Mouse (Mus musculus): ENCODE data around the gene Sh3rf1. TPM values are rescaled to one million over a fixed set of nuclear protein-coding genes. Genes with fewer than 3 reads are reported as not detected.

Sh3rf1 gene
- polyA plus RNA-seq, 1 experiment from 2014 or later = 28.1 TPM

GRCm38 (mm10) chr8:61346941-61347340, 123.3 kb downstream of the Sh3rf1 start:
- Histone ChIP-seq H3K4me1 (peaks cover 13% of the 10 kb centered on the region; the same call in 1 of the 2 replicates), H3K9ac (no peak overlapping the region), H3K27ac (no peak overlapping the region), H3K9me3 (replicated peaks) (no peaks in the 10 kb centered on the region), H3K36me3 (peaks cover 6% of the 10 kb centered on the region), H3K4me3 (no peak overlapping the region), H3K4me2 (replicated peaks) (no peak overlapping the region), H3K27me3 (no peaks in the 10 kb centered on the region)
- no peak for ATAC-seq (ENCODE audit: low FRiP score)
- WGBS = 94% methylated on average over 6 of the region's 6 CpGs

GRCm38 (mm10) chr8:61347526-61347925, 123.9 kb downstream of the Sh3rf1 start:
- 83% methylated on average over 6 of the region's 6 CpGs for WGBS
- no peak for ATAC-seq (ENCODE audit: low FRiP score)
- peaks cover 6% of the 10 kb centered on the region for H3K36me3 ChIP-seq

DNA sequence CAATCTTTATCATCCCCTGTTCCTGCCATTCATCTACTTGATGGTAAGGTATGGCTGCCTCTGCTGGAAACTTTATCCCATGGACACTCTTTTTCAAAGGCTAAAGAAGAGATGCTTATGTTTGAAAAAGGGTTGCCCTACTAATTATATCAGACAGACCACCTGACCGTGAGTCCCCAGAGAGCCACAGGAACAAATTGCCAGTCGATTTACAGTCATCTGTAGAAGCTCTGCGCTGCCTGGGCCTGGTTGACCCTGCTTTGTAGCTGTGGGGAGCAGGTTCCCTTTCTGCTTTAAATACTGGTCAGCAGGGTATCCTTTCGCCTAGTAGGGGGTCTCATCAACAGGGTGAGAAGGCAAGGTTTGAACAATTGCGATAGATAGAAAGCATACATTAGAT, 124.4 kb downstream of the Sh3rf1 start:
- WGBS = 60% methylated on average over 5 of the region's 5 CpGs
- Histone ChIP-seq H3K4me3 (no peak overlapping the region), H3K9ac (no peak overlapping the region), H3K27ac (0 out of 2 replicates have a peak overlapping the region, but pooled peaks have one; percentile 7), H3K4me2 (replicated peaks) (no peak overlapping the region), H3K36me3 (peaks cover 6% of the 10 kb centered on the region), H3K9me3 (replicated peaks) (no peaks in the 10 kb centered on the region), H3K27me3 (no peaks in the 10 kb centered on the region), H3K4me1 (peaks cover 13% of the 10 kb centered on the region; the same call in 1 of the 2 replicates)
- ATAC-seq (ENCODE audit: low FRiP score) = 0 out of 2 replicates have a peak, but pooled peaks have one; percentile 23

More at GRCm38 (mm10) chr8:61347526-61347925, 123.9 kb downstream of the Sh3rf1 start:
- Histone ChIP-seq H3K27me3 (no peaks in the 10 kb centered on the region), H3K4me1 (peaks cover 13% of the 10 kb centered on the region; the same call in 1 of the 2 replicates), H3K9me3 (replicated peaks) (no peaks in the 10 kb centered on the region), H3K4me2 (replicated peaks) (no peak overlapping the region), H3K27ac (0 out of 2 replicates have a peak overlapping the region, but pooled peaks have one; percentile 7), H3K4me3 (no peak overlapping the region), H3K9ac (no peak overlapping the region)

DNA sequence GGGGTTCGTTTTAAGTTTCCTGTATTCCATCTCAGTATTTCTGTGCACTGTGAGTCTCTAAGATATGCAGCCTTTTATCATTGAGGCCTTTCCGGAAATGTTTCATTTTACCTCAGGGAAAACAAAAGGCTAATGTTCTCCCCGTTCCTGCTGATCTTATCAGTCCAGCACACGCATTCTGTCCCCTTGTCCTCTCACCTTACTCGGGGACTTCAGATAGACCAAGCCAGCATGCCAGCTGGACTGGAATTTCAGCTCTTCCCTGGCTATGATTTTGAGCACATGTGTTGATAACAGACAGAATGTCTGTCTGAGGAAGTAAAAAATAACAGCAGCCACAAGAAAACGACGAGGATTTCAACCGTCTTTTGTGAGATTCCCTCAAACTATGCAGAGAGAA, 124.8 kb downstream of the Sh3rf1 start:
- Histone ChIP-seq H3K9me3 (replicated peaks) (no peaks in the 10 kb centered on the region), H3K4me2 (replicated peaks) (no peak overlapping the region), H3K4me1 (peaks cover 13% of the 10 kb centered on the region; the same call in 1 of the 2 replicates), H3K27me3 (no peaks in the 10 kb centered on the region), H3K9ac (no peak overlapping the region), H3K36me3 (peaks cover 6% of the 10 kb centered on the region), H3K27ac (no peak overlapping the region; the same call in 1 of the 2 replicates), H3K4me3 (no peak overlapping the region)
- ATAC-seq (ENCODE audit: low FRiP score) = no peak
- 59% methylated on average over 8 of the region's 8 CpGs for WGBS

DNA sequence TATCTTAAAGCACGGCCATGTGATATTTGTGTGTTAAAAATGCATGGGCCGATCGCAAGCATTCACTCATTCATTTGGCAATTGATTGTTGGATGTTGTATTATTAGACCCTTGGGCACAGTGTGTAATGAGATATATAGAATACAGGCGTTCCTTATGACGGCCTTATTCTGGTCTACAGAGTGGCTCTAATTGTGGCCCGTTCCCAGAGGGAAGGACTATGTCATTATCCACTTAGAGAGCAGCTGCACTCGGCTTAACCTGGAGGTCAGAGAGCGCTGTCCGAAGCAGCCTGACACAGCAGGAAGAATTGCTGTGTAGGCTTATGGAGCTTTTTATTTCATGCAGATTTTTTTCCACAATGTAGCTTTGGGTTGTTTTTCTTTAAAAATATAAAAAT, 126.8 kb downstream of the Sh3rf1 start:
- Histone ChIP-seq H3K36me3 (peaks cover 6% of the 10 kb centered on the region), H3K9me3 (replicated peaks) (no peaks in the 10 kb centered on the region), H3K9ac (no peak overlapping the region), H3K27me3 (no peaks in the 10 kb centered on the region), H3K4me1 (peaks cover 13% of the 10 kb centered on the region; the same call in 1 of the 2 replicates), H3K4me3 (no peak overlapping the region), H3K27ac (no peak overlapping the region), H3K4me2 (replicated peaks) (no peak overlapping the region)
- ATAC-seq (ENCODE audit: low FRiP score) = peak; percentile 72
- 39% methylated on average over 9 of the region's 9 CpGs for WGBS

GRCm38 (mm10) chr8:61351638-61352037, 128.0 kb downstream of the Sh3rf1 start:
- 91% methylated on average over 5 of the region's 5 CpGs for WGBS
- no peak overlapping the region for H3K4me2 ChIP-seq (replicated peaks)
- H3K9ac ChIP-seq = no peak overlapping the region
- H3K9me3 ChIP-seq (replicated peaks) = no peaks in the 10 kb centered on the region
- H3K36me3 ChIP-seq = peaks cover 6% of the 10 kb centered on the region
- ATAC-seq (ENCODE audit: low FRiP score) = no peak
- H3K27ac ChIP-seq = no peak overlapping the region
- H3K4me1 ChIP-seq = peaks cover 13% of the 10 kb centered on the region; the same call in 1 of the 2 replicates
- no peaks in the 10 kb centered on the region for H3K27me3 ChIP-seq
- H3K4me3 ChIP-seq = no peak overlapping the region

DNA sequence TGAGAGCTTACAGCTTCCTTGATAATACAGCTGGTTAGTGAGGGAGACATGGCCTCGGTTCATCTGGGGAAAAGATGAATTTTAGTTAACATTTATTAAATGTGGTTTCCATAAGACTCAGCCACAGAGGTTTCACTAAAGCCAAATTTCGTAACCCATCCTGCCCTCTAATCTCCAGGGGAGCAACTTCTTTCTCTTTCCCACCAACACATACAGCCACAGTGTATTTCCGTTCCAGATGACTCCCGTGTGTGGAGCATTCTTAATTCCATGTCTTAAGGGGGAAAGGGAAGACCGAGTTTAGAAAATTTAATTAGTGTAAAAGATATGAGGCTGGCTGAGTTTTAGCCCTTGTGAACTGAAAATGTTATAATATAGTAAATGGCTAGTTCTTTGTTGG, 131.8 kb downstream of the Sh3rf1 start:
- 62% methylated on average over 5 of the region's 5 CpGs for WGBS
- Histone ChIP-seq H3K9me3 (replicated peaks) (no peaks in the 10 kb centered on the region), H3K4me2 (replicated peaks) (no peak overlapping the region), H3K4me1 (peaks cover 23% of the 10 kb centered on the region), H3K36me3 (no peaks in the 10 kb centered on the region), H3K9ac (no peak overlapping the region), H3K4me3 (no peak overlapping the region), H3K27me3 (no peaks in the 10 kb centered on the region), H3K27ac (no peak overlapping the region)
- ATAC-seq (ENCODE audit: low FRiP score) = no peak

DNA sequence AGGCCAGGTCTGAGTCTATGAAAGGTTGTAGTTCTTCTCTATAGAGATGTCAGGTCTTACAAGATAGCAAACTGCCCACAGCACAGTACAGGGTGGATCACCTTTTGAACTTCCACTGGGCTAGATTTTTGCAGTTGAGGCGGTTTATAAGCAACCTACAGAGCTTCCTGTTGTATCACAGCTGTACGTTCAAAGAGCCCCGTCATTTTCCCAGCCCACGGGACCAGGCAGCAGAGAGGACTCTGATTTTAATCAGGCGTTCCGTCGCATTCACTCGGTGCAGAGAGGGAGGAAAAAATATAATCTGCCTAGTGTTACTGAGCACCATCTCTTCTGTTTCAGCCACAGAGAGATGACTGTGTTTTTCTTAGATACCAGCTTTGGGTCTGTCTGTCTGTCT, 135.3 kb downstream of the Sh3rf1 start:
- 38% methylated on average over 8 of the region's 8 CpGs for WGBS
- no peak overlapping the region for H3K4me3 ChIP-seq
- no peaks in the 10 kb centered on the region for H3K9me3 ChIP-seq (replicated peaks)
- H3K27ac ChIP-seq = peak overlapping the region; percentile 48; the same call in 1 of the 2 replicates
- no peak overlapping the region for H3K9ac ChIP-seq
- no peaks in the 10 kb centered on the region for H3K27me3 ChIP-seq
- peaks cover 20% of the 10 kb centered on the region for H3K4me1 ChIP-seq
- peaks cover 14% of the 10 kb centered on the region; the same call in 1 of the 2 replicates for H3K36me3 ChIP-seq
- ATAC-seq (ENCODE audit: low FRiP score) = peak; percentile 32; the same call in 1 of the 2 replicates
- no peak overlapping the region for H3K4me2 ChIP-seq (replicated peaks)

DNA sequence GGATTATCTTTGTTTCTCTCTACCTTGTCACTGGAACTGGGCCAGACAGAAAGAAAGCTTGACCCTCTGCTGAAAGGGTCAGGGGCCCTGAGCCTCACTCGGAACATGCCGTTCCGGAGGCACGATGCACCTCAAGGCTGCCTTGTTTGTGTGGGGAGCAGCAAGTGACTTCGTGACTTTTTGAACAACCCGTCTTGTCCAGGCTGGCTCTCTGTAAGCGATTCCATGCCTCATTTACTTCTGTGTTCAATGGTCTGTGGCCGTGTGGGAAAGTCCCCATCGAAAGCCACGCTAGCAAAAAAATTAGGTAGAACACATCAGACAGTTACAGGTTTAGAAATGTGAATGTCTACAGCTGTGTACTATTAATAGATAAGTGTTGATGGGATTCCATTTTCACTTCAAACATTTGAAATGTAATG, 136.2 kb downstream of the Sh3rf1 start:
- ATAC-seq (ENCODE audit: low FRiP score) = 0 out of 2 replicates have a peak, but pooled peaks have one; percentile 7
- no peaks in the 10 kb centered on the region for H3K9me3 ChIP-seq (replicated peaks)
- H3K4me3 ChIP-seq = no peak overlapping the region
- peak overlapping the region; percentile 15 for H3K4me2 ChIP-seq (replicated peaks)
- H3K9ac ChIP-seq = no peak overlapping the region
- no peaks in the 10 kb centered on the region for H3K27me3 ChIP-seq
- H3K4me1 ChIP-seq = peaks cover 20% of the 10 kb centered on the region
- 27% methylated on average over 10 of the region's 10 CpGs for WGBS
- no peak overlapping the region for H3K27ac ChIP-seq
- H3K36me3 ChIP-seq = peaks cover 19% of the 10 kb centered on the region

DNA sequence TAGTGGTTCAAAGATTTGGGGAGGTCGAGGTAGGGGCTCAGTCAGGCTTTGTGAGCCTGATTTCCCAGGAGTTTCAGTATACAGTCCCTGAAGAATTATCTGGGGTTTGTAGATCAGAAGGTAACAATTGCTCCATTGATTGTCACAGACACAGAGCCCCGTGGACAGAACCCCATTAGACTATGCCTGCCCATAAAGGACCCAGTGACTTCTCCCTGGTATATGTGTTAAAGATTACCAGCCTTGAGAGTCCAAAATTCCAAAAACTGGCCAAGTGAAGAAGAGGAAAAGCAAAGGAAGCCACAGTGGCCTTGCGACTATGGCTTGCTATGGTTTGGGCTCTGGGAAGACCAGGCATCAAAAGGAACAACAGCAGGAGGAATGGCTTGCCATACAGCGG, 136.7 kb downstream of the Sh3rf1 start:
- Histone ChIP-seq H3K4me1 (peaks cover 20% of the 10 kb centered on the region), H3K9me3 (replicated peaks) (no peaks in the 10 kb centered on the region), H3K4me2 (replicated peaks) (no peak overlapping the region), H3K27ac (no peak overlapping the region; the same call in 1 of the 2 replicates), H3K27me3 (no peaks in the 10 kb centered on the region), H3K9ac (no peak overlapping the region), H3K4me3 (no peak overlapping the region), H3K36me3 (peaks cover 19% of the 10 kb centered on the region)
- WGBS = 70% methylated on average over 4 of the region's 4 CpGs
- no peak for ATAC-seq (ENCODE audit: low FRiP score)

DNA sequence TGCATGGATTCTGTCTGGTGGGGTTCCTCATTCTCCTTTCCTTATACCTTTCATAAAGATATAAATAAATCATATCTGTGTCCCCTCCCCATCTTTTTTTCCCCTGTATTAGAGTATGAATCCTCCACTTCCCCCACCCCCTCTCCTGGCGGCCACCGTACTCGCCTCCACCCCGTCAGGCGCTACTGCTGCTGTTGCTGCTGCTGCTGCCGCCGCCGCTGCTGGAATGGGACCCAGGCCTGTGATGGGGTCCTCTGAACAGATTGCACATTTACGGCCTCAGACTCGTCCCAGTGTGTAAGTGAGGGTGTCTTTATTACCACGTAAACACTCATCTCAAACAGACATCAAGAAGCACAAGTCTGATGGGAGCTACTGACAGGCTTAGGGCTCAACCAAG, 137.8 kb downstream of the Sh3rf1 start:
- Histone ChIP-seq H3K27me3 (no peaks in the 10 kb centered on the region), H3K4me3 (no peak overlapping the region), H3K36me3 (peaks cover 20% of the 10 kb centered on the region), H3K9me3 (replicated peaks) (no peaks in the 10 kb centered on the region), H3K27ac (no peak overlapping the region), H3K4me1 (peaks cover 20% of the 10 kb centered on the region), H3K4me2 (replicated peaks) (no peak overlapping the region), H3K9ac (no peak overlapping the region)
- 93% methylated on average over 11 of the region's 11 CpGs for WGBS
- no peak for ATAC-seq (ENCODE audit: low FRiP score)

- Histone ChIP-seq H3K27me3 (no peaks in the 10 kb centered on the region), H3K4me3 (no peak overlapping the region), H3K4me2 (replicated peaks) (no peak overlapping the region), H3K36me3 (peaks cover 23% of the 10 kb centered on the region), H3K9ac (no peak overlapping the region), H3K27ac (no peak overlapping the region), H3K9me3 (replicated peaks) (no peaks in the 10 kb centered on the region), H3K4me1 (peaks cover 20% of the 10 kb centered on the region)
- 88% methylated on average over 9 of the region's 9 CpGs for WGBS
- ATAC-seq (ENCODE audit: low FRiP score) = no peak
Measured at GRCm38 (mm10) chr8:61362301-61362913, 138.7 kb downstream of the Sh3rf1 start.

DNA sequence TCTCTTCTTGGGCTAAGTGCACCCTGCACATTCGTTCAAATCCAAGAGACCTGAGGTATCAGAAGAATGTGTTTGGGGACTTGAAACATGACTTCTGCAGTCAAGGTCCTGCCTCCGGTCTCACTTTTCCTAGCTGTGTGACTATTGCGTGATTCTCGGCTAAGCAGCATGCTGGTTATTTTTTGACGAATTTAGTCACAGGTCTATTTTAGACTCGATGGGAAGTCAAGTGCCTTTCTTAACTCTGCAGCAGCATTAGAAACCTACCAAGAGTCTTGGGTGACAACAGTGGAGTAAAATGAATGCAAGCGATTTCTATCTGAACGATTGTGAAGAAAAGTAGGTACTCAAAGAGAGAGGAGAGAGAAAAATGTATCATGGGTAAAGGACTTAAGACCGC, 149.6 kb downstream of the Sh3rf1 start:
- H3K36me3 ChIP-seq = peaks cover 29% of the 10 kb centered on the region
- WGBS = 96% methylated on average over 9 of the region's 9 CpGs
- no peak for ATAC-seq (ENCODE audit: low FRiP score)
- no peak overlapping the region for H3K4me3 ChIP-seq
- H3K4me1 ChIP-seq = peaks cover 9% of the 10 kb centered on the region; the same call in 1 of the 2 replicates
- H3K27ac ChIP-seq = no peak overlapping the region
- H3K4me2 ChIP-seq (replicated peaks) = no peak overlapping the region
- no peaks in the 10 kb centered on the region for H3K27me3 ChIP-seq
- no peaks in the 10 kb centered on the region for H3K9me3 ChIP-seq (replicated peaks)
- H3K9ac ChIP-seq = no peak overlapping the region

Data from hindbrain, embryonic 12.5 days (tissue).